Mouse (Mus musculus): ENCODE results near the gene Tm9sf3.
"Not testable (repeated sequence)": the region's sequence is repeated elsewhere in the genome, so short reads cannot be mapped to it uniquely, and the experiment has no call there.

Tm9sf3 gene

DNA sequence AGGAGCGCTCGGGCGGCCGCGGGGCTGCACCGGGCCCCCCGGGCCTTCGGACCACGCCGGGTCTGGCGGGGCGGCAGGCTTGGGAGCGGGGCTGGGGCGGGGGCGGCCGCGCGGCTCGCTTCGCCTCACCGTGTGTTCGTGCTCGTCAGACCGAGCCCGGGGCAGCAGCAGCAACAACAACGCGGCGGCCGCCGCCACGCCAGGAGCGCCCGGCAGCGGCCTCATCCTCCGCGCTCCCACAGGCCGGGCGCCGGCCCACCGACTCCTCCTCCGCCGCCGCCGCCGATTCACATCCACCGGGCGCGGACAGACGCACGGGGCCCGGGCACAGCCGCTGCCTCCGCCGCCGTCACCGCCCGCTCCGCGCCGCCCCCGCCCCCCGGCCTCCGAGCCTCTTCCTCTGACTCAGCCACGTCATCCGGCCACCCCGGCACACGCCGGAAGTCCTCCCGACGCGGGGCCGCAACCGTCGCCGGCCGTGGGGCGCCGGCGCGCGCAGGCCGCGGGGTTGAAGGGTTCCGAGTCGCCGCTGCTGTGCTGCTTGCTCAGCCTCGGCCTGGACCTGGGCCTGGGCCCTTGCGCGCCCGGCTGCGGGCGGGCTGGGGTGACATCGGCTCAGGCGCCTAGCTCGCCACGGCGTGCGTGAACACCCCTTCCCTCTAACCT is at the start of gene Tm9sf3:
TSS of gene Tm9sf3 (minus strand) at position 368 of the 666 bp plus-strand sequence.
- peak; percentile 79 to 81 for DNase-seq (ENCODE audit: low read depth in 2 of 2, low spot score in 2 of 2)

- DNase-seq (ENCODE audit: low read depth in 2 of 2, low spot score in 2 of 2): not testable (repeated sequence)
Observed at GRCm38 (mm10) chr19:41312587-41312986, 48.8 kb upstream of the Tm9sf3 start.

GRCm38 (mm10) chr19:41312027-41312426 is 48.2 kb upstream of the Tm9sf3 start:
- DNase-seq (ENCODE audit: low read depth in 2 of 2, low spot score in 2 of 2): no peak

DNA sequence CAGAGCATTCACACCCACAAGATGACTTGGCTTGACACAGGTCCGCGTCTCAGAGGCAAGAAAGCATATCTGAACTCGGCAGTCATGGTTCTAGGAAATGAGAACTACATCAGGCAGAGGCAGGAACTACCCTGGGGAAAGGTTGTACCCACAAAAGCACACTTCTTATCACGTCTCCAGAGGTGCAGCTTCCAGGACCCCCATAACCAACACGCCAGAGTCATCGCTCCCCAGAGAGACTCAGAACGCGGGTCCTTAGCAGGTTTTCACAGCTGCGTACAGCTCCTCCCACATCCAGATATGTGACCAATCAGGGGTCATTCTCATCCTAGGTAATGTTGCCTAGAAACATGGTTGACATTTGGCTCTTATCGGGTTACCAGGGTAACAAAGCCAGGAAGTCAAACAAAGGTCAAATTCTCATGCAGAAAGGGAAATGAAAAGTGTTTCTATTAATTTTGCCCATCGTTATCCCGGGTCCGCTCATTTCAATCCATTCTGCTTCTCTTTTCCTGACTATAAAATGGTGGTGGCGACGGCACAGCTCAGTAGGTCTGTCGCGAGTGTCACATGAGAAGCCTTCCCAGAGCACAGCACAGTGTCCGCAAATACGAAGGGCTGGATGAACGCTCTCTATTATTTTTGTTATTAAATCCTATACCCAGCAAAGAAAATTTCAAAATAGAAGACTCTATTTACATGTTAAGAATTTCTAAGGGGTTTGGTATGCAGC is 47.3 kb upstream of the Tm9sf3 start:
- no peak for DNase-seq (ENCODE audit: low read depth in 2 of 2, low spot score in 2 of 2)

GRCm38 (mm10) chr19:41303933-41304332 is 40.1 kb upstream of the Tm9sf3 start:
- no peak for DNase-seq (ENCODE audit: low read depth in 2 of 2, low spot score in 2 of 2)

- no peak for DNase-seq (ENCODE audit: low read depth in 2 of 2, low spot score in 2 of 2)
Observed at GRCm38 (mm10) chr19:41303433-41303832, 39.6 kb upstream of the Tm9sf3 start.

DNA sequence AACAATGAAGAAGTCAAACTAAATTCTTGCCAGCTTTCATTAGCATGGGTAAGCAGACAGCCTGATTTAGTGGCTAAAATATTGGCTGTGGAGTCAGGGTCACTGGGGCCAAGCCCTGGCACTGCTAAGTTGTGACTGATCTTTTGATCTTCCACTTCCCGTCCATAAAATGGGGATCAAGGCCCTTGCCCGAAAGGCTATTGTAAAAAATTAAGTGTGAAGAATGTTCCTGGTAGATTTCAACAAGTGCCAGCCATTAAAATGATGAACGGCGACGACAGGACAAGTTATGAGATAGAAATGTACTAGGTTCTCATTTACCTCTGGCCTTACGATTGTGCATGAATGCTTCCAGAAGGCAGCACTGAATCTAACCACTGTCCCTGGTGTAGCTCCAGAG is 38.1 kb upstream of the Tm9sf3 start:
- no peak for DNase-seq (ENCODE audit: low read depth in 2 of 2, low spot score in 2 of 2)

- no peak for DNase-seq (ENCODE audit: low read depth in 2 of 2, low spot score in 2 of 2)
Observed at GRCm38 (mm10) chr19:41299446-41299845, 35.6 kb upstream of the Tm9sf3 start.

DNA sequence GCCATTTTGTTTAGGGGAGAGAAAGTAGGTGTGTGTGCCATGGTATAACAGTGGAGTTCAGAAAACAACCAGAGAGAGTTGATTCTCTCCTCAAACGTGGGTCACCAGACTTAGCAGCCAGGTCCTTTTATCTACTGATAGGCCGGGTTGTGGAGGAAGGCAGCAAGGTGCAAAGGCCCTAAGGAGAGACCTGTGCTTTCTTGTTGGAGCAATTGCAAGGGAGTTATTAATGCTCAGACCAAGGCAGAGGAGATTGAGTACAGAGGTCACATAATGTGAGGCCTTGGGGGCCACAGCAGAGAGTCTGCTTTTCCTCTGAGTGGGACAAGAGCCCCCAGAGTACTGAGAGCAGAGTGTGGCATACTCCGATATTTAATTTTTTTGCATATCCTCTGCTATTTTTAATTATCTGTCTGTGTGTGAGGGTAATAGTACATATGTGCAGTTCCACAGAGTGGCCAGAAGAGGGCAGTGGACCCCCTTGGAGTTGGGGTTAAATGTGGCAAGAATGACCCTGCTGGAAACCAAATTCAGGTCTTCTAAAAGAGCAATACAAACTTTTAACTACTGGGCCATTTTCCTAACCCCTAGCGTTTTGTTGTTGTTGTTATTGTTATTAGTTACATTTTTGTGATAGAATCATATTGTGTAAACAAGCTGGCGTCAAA is 27.3 kb upstream of the Tm9sf3 start:
- DNase-seq (ENCODE audit: low read depth in 2 of 2, low spot score in 2 of 2): no peak

- DNase-seq (ENCODE audit: low read depth in 2 of 2, low spot score in 2 of 2): no peak
Observed at GRCm38 (mm10) chr19:41288568-41288967, 24.8 kb upstream of the Tm9sf3 start.

- DNase-seq (ENCODE audit: low read depth in 2 of 2, low spot score in 2 of 2): no peak
Observed at GRCm38 (mm10) chr19:41287224-41287623, 23.4 kb upstream of the Tm9sf3 start.

GRCm38 (mm10) chr19:41284515-41284914 is 20.7 kb upstream of the Tm9sf3 start:
- DNase-seq (ENCODE audit: low read depth in 2 of 2, low spot score in 2 of 2): no peak

GRCm38 (mm10) chr19:41282718-41283117 is 18.9 kb upstream of the Tm9sf3 start:
- DNase-seq (ENCODE audit: low read depth in 2 of 2, low spot score in 2 of 2): no peak

DNA sequence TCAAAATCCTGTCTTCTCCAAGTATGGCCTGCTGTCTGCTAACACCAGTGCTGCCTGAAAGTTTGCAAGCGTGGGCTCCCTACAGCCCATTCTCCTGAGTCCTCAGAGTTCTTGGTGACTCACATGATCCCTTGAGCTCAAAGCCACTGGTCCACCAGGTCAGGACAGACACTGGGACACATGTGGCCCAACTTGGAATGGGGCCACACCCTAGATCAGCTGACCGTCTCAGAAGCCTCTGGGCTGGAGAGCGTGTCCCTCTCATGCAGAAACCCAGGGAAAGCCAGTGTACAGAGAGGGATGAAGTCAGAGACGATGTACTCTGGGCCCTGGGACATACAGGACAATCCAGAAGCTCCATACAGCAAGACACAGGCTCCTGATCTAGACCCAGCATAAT is 18.4 kb upstream of the Tm9sf3 start:
- DNase-seq (ENCODE audit: low read depth in 2 of 2, low spot score in 2 of 2): no peak

GRCm38 (mm10) chr19:41279724-41280244 is 16.0 kb upstream of the Tm9sf3 start:
- no peak for DNase-seq (ENCODE audit: low read depth in 2 of 2, low spot score in 2 of 2)

- no peak for DNase-seq (ENCODE audit: low read depth in 2 of 2, low spot score in 2 of 2)
Observed at GRCm38 (mm10) chr19:41278606-41279005, 14.8 kb upstream of the Tm9sf3 start.

- no peak for DNase-seq (ENCODE audit: low read depth in 2 of 2, low spot score in 2 of 2)
Observed at GRCm38 (mm10) chr19:41275588-41275987, 11.8 kb upstream of the Tm9sf3 start.

GRCm38 (mm10) chr19:41270906-41271305 is 7.1 kb upstream of the Tm9sf3 start:
- DNase-seq (ENCODE audit: low read depth in 2 of 2, low spot score in 2 of 2): no peak

DNA sequence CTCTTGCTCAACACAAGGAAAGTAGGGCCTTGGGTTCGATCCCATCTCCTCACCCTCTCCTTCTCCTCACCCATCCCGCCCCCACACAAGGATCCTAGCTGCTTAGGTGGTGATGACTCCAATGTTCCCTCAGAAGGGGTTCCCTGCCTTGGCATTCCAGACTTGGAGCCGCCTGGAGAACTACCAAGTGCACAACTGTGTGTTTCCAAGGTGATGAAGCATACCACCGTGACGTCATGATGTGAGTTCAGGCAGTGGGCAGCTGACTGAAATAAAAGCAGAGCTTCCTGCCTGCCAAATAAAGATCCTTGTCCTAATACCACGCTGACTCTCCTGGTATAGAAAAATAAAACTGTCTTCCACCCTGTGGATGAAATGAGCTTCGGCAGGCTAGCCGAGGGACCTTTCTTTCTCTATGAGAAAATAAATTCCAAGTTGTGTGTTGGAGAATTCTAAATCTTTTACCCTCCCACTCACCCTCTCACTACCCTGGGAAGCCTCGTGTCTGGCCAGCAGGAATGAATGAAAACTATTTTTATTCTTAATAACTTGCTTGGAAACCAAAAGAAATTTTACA is 6.4 kb upstream of the Tm9sf3 start:
- no peak for DNase-seq (ENCODE audit: low read depth in 2 of 2, low spot score in 2 of 2)

- no peak for DNase-seq (ENCODE audit: low read depth in 2 of 2, low spot score in 2 of 2)
Observed at GRCm38 (mm10) chr19:41266251-41266901, 2.6 kb upstream of the Tm9sf3 start.

- peak in 1 of 2 experiments; percentile 21 for DNase-seq (ENCODE audit: low read depth in 2 of 2, low spot score in 2 of 2)
Observed at GRCm38 (mm10) chr19:41264331-41264799, 568 bp upstream of the Tm9sf3 start.
